Mouse (Mus musculus): ENCODE data around the gene Pacs1. TPM values are rescaled to one million over a fixed set of nuclear protein-coding genes. Genes with fewer than 3 reads are reported as not detected.

The Pacs1 gene
- total and polyA plus RNA-seq, 2 experiments from 2014 or later, result 7.4 to 11.3 TPM

DNA sequence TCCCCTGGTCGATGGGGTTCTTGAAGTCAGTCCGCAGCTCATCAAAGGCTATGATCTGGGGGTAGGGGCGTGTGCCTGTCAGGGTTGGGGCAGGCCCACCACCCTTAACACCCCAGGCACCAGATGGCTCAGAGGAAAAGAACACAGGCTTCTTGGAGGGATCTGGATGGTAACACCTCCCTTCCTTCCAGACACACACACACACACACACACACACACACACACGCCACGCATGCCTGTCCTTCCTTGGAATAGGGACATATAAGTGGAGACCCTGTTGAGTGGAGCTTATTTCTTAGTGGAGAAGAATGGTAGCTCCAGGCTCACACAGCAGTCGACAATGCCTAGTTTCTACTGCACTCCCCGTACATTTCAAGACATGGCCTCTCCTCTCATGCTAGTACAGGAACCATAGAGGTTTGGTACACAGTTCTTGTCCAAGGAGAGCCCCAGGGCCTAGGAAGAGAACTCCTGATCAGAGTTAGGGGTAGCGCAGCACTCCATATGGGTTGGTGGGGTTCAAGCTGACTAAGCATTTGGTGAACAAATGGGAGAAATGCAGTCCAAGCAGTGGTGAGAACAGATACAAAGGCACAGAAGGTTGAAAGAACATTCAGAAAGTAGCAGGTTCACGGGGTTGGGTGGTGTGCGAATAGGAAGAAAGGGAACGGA is 178.0 kb downstream of the Pacs1 start:
- TF ChIP-seq EP300 (IDR thresholded peaks at IDR 0.05; ENCODE audit: low read depth) (no peak), CTCF (IDR thresholded peaks at IDR 0.05; ENCODE audit: low read depth) (no peak)
- ATAC-seq (ENCODE audit: insufficient read depth, low read depth) (no peak), DNase-seq (ENCODE audit: low spot score) (peak; percentile 3)
- H3K4me1 ChIP-seq (ENCODE audit: control insufficient read depth, insufficient read depth), result peaks cover 10% of the 10 kb centered on the region; the same call in 1 of the 2 replicates
- H3K36me3 ChIP-seq (replicated peaks; ENCODE audit: control insufficient read depth, insufficient read depth, low read length), result peaks cover 30% of the 10 kb centered on the region
- WGBS, result 40% methylated on average over 11 of the region's 11 CpGs
- no peaks in the 10 kb centered on the region for H3K27me3 ChIP-seq (ENCODE audit: control insufficient read depth, insufficient read depth, low read length)
- H3K27ac ChIP-seq (ENCODE audit: low read depth), result no peak overlapping the region
- H3K9ac ChIP-seq (replicated peaks; ENCODE audit: low read depth, low read length), result no peak overlapping the region
- no peak overlapping the region for H3K4me2 ChIP-seq (ENCODE audit: low read depth, low read length)
- no peak overlapping the region for H3K4me3 ChIP-seq (ENCODE audit: low read depth, low read length)
- H3K9me3 ChIP-seq (replicated peaks; ENCODE audit: control insufficient read depth, low read length), result no peaks in the 10 kb centered on the region

DNA sequence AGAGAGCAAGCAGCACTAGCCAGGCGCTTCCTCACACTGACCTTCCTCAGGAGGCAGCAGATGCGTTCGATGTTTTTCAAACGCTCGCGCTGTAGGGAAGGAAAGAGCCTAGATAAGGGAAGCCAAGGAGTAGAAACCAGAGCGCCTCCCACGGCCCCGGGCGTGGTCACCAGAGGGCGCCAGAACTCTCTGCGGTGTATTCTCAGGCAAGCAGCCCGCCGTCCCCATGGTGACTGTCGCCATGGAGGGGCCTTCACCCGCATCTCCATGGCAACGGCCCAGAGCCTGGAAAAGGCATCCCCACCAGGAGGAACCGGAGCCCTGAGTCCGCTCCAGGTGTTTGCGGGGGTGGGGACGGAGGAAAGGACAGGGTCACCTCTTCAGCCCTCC is 178.7 kb downstream of the Pacs1 start:
- peaks cover 13% of the 10 kb centered on the region for H3K4me1 ChIP-seq (ENCODE audit: control insufficient read depth, insufficient read depth)
- H3K27me3 ChIP-seq (ENCODE audit: control insufficient read depth, insufficient read depth, low read length), result no peaks in the 10 kb centered on the region
- H3K27ac ChIP-seq (ENCODE audit: low read depth), result no peak overlapping the region
- under 1% methylated on average over 20 of the region's 21 CpGs for WGBS
- H3K9ac ChIP-seq (replicated peaks; ENCODE audit: low read depth, low read length), result no peak overlapping the region
- peak; percentile 54 for ATAC-seq (ENCODE audit: insufficient read depth, low read depth)
- peak; percentile 85 for DNase-seq (ENCODE audit: low spot score)
- no peaks in the 10 kb centered on the region for H3K9me3 ChIP-seq (replicated peaks; ENCODE audit: control insufficient read depth, low read length)
- no peak overlapping the region for H3K4me2 ChIP-seq (ENCODE audit: low read depth, low read length)
- H3K4me3 ChIP-seq (ENCODE audit: low read depth, low read length), result no peak overlapping the region
- peaks cover 24% of the 10 kb centered on the region for H3K36me3 ChIP-seq (replicated peaks; ENCODE audit: control insufficient read depth, insufficient read depth, low read length)
- TF ChIP-seq CTCF (IDR thresholded peaks at IDR 0.05; ENCODE audit: low read depth), result peak; percentile 84
- TF ChIP-seq EP300 (IDR thresholded peaks at IDR 0.05; ENCODE audit: low read depth), result no peak

DNA sequence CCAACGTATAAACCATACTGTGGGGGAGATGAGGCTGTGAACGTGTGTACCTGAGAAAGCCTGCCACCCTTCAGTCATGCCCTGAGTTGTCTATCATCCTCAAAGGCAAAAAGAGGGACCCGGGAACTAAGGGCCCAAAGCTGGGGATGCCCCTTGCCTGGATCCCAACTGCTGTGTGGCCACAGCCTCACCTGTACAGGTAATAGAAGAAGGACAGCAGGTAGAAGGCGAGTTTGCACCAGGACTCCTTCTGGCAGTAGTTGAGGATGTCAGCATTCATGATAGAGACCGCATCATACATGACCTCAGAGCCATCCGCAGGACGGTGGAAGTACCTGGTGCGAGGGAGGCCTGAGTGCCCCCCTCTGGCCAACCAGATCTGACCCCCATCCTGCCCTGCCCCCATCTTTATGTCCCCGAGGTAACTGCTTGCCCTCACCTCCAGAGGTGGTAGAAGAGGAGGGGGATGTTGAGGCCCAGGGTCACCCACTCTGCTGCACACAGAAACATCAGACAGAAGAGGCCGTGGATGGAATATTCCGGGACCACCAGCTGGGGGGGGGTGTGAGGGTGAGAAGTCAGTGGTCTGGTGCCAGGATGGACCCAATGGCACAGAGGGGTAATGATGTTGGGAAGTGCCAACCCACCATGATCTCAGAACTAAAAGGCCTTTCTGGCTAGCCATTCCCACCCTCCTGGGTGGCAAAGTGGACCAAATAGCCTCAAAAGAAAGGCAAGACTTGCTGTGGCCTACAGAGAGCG is 179.3 kb downstream of the Pacs1 start:
- no peaks in the 10 kb centered on the region for H3K9me3 ChIP-seq (replicated peaks; ENCODE audit: control insufficient read depth, low read length)
- H3K36me3 ChIP-seq (replicated peaks; ENCODE audit: control insufficient read depth, insufficient read depth, low read length), result peaks cover 22% of the 10 kb centered on the region
- H3K4me1 ChIP-seq (ENCODE audit: control insufficient read depth, insufficient read depth), result peaks cover 17% of the 10 kb centered on the region
- H3K27ac ChIP-seq (ENCODE audit: low read depth), result no peak overlapping the region
- H3K4me3 ChIP-seq (ENCODE audit: low read depth, low read length), result no peak overlapping the region
- WGBS, result 63% methylated on average over 12 of the region's 12 CpGs
- no peak overlapping the region for H3K4me2 ChIP-seq (ENCODE audit: low read depth, low read length)
- TF ChIP-seq EP300 (IDR thresholded peaks at IDR 0.05; ENCODE audit: low read depth), result no peak
- no peak for TF ChIP-seq CTCF (IDR thresholded peaks at IDR 0.05; ENCODE audit: low read depth)
- H3K27me3 ChIP-seq (ENCODE audit: control insufficient read depth, insufficient read depth, low read length), result no peaks in the 10 kb centered on the region
- no peak for ATAC-seq (ENCODE audit: insufficient read depth, low read depth)
- H3K9ac ChIP-seq (replicated peaks; ENCODE audit: low read depth, low read length), result no peak overlapping the region
- peak; percentile 2 for DNase-seq (ENCODE audit: low spot score)

DNA sequence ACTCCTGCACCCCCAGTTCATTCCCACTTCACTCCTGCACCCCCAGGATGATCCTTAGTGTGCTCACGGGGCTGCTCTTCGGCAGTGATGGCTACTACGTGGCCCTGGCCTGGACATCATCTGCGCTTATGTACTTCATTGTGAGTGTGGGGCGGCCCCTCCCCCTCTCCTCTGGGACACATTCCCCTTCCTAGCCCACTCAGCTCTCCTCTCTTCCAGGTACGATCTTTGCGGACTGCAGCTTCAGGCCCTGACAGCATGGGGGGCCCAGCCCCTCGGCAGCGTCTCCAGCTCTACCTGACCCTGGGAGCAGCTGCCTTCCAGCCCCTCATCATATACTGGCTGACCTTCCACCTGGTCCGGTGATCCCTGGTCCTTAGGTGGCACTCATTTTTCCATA is 180.8 kb downstream of the Pacs1 start:
- H3K4me3 ChIP-seq (ENCODE audit: low read depth, low read length), result no peak overlapping the region
- no peak for DNase-seq (ENCODE audit: low spot score)
- ATAC-seq (ENCODE audit: insufficient read depth, low read depth), result no peak
- H3K27ac ChIP-seq (ENCODE audit: low read depth), result no peak overlapping the region
- no peaks in the 10 kb centered on the region for H3K27me3 ChIP-seq (ENCODE audit: control insufficient read depth, insufficient read depth, low read length)
- 88% methylated on average over 10 of the region's 10 CpGs for WGBS
- no peak overlapping the region for H3K4me2 ChIP-seq (ENCODE audit: low read depth, low read length)
- no peaks in the 10 kb centered on the region for H3K9me3 ChIP-seq (replicated peaks; ENCODE audit: control insufficient read depth, low read length)
- H3K9ac ChIP-seq (replicated peaks; ENCODE audit: low read depth, low read length), result no peak overlapping the region
- TF ChIP-seq CTCF (IDR thresholded peaks at IDR 0.05; ENCODE audit: low read depth), result no peak
- TF ChIP-seq EP300 (IDR thresholded peaks at IDR 0.05; ENCODE audit: low read depth), result no peak
- H3K36me3 ChIP-seq (replicated peaks; ENCODE audit: control insufficient read depth, insufficient read depth, low read length), result peaks cover 22% of the 10 kb centered on the region
- peaks cover 14% of the 10 kb centered on the region for H3K4me1 ChIP-seq (ENCODE audit: control insufficient read depth, insufficient read depth)

DNA sequence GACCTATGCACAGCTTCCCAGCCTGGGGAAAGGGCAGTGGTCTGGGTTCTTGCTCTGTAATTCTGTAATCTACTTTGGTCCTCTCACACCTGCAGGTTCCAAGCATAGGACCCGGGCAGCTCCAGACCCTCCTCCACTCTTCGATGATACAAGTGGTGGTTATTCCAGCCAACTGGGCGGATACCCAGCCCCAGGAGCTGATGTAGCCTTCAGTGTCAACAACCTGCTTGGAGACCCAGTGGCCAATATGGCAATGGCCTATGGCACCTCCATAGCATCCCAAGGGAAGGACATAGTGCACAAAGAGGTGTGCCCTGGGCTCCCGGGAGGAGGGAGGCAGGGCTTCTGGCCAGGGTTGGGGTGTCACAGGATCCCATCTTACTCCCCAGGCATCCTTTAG is 183.6 kb downstream of the Pacs1 start:
- Histone ChIP-seq H3K9ac (replicated peaks; ENCODE audit: low read depth, low read length) (no peak overlapping the region), H3K4me3 (ENCODE audit: low read depth, low read length) (peak overlapping the region; percentile 82), H3K4me1 (ENCODE audit: control insufficient read depth, insufficient read depth) (peaks cover 14% of the 10 kb centered on the region), H3K27ac (ENCODE audit: low read depth) (no peak overlapping the region), H3K4me2 (ENCODE audit: low read depth, low read length) (peak overlapping the region; percentile 98), H3K36me3 (replicated peaks; ENCODE audit: control insufficient read depth, insufficient read depth, low read length) (peaks cover 22% of the 10 kb centered on the region), H3K27me3 (ENCODE audit: control insufficient read depth, insufficient read depth, low read length) (peaks cover 22% of the 10 kb centered on the region), H3K9me3 (replicated peaks; ENCODE audit: control insufficient read depth, low read length) (no peaks in the 10 kb centered on the region)
- TF ChIP-seq EP300 (IDR thresholded peaks at IDR 0.05; ENCODE audit: low read depth), result no peak
- DNase-seq (ENCODE audit: low spot score) (no peak), ATAC-seq (ENCODE audit: insufficient read depth, low read depth) (no peak)
- 84% methylated on average over 4 of the region's 4 CpGs for WGBS
